Mouse (Mus musculus) intestine, embryonic 15.5 days (tissue): Measurements from ENCODE around the gene Dnaja1. TPM values are rescaled to one million over a fixed set of nuclear protein-coding genes. Genes with fewer than 3 reads are reported as not detected.

Source experiments
- ATAC-seq: fragments of 200-750 bp; cut with Nextera tagmentation; 2 replicates; pipeline ENCODE4 v1.8.0; 2017; ENCODE audit warnings: moderate TSS enrichment, moderate library complexity
- H3K27ac ChIP-seq: fragments of 300-500 bp; sonication (generic); 2 replicates; pipeline ENCODE4 v1.5.1; 2015; ENCODE audit warnings: mild to moderate bottlenecking, inconsistent platforms
- H3K27me3 ChIP-seq: fragments of 300-500 bp; sonication (generic); replicated peaks from 2 replicates; pipeline ENCODE4 v1.6.1; 2015; ENCODE audit warnings: inconsistent platforms
- H3K36me3 ChIP-seq: fragments of 300-500 bp; sonication (generic); 2 replicates; pipeline ENCODE4 v1.6.1; 2015; ENCODE audit warnings: inconsistent platforms
- H3K4me1 ChIP-seq: fragments of 300-500 bp; sonication (generic); replicated peaks from 2 replicates; pipeline ENCODE4 v1.6.1; 2015; ENCODE audit warnings: inconsistent platforms
- H3K4me2 ChIP-seq: fragments of 300-500 bp; sonication (generic); replicated peaks from 2 replicates; pipeline ENCODE4 v1.6.1; 2015; ENCODE audit warnings: mild to moderate bottlenecking, inconsistent platforms
- H3K4me3 ChIP-seq: fragments of 300-500 bp; sonication (generic); replicated peaks from 2 replicates; pipeline ENCODE4 v1.5.1; 2015; ENCODE audit warnings: inconsistent platforms
- H3K9ac ChIP-seq: fragments of 300-500 bp; sonication (generic); 2 replicates; pipeline ENCODE4 v1.6.1; 2015; ENCODE audit warnings: inconsistent platforms
- H3K9me3 ChIP-seq: fragments of 300-500 bp; sonication (generic); 2 replicates; pipeline ENCODE4 v1.6.1; 2016; ENCODE audit warnings: inconsistent platforms
- WGBS: fragments of 180-500 bp; shearing (Covaris S2); methylation state at CpG from one replicate; pipeline ENCODE4 v1.1.7; 2015; 5-methylcytosine and 5-hydroxymethylcytosine counted together
- polyA plus RNA-seq: library from polyadenylated mRNA; unstranded; fragments of >200 nt; fragmentation: Nextera tagmentation; extraction: Ambion mirVana; gene quantifications from 2 replicates; pipeline ENCODE4 v1.2.1, GENCODE M21; 2015

The Dnaja1 gene
- polyA plus RNA-seq, 1 experiment from 2014 or later, result 379 TPM

DNA sequence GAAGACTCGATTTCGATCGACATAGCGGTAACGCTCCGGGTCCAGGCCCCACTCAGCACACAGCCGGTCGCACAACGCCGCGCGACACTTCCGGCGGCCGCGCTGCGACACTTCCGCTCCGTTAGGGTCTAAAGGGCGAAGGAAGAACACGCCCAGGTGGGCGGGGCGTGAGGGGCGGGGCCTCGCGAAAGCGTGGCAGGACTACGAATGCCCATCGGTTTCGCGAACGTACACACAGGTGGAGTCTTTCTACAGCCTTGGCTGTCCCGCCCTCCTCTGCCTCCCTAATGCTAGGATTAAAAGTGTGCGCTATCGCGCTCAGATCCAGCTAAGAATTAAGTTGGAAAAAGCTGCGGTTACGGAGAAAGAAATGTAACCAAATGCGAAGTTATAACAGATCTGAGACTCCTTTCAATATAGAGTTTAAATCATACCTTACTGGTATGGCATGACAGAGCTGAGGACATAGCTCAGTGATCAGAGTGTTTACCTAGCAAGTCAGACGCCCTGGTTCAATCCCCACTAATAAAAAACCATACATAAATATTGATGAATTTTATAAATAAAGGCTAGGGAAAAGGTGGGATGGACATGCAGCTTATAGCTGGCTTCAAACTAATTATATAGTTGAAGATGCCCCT lies 36.0 kb downstream of the Dnaja1 start, which contains the start of gene Smu1:
TSS of gene Smu1 (minus strand) at position 144 of the 641 bp plus-strand sequence.
- WGBS, result under 1% methylated on average over 40 of the region's 40 CpGs
- no peaks in the 10 kb centered on the region for H3K9me3 ChIP-seq
- peaks cover 7% of the 10 kb centered on the region for H3K36me3 ChIP-seq
- H3K27me3 ChIP-seq, result no peaks in the 10 kb centered on the region
- H3K9ac ChIP-seq, result peak within 1 kb of the TSS; percentile 90
- H3K4me1 ChIP-seq, result 0 out of 2 replicates have a peak, but pooled peaks cover 2% of the 10 kb centered on the region
- H3K27ac ChIP-seq, result peak within 1 kb of the TSS; percentile 68
- peak within 1 kb of the TSS; percentile 96 for H3K4me3 ChIP-seq
- ATAC-seq, result peak; percentile 99
- H3K4me2 ChIP-seq, result peak within 1 kb of the TSS; percentile 65

DNA sequence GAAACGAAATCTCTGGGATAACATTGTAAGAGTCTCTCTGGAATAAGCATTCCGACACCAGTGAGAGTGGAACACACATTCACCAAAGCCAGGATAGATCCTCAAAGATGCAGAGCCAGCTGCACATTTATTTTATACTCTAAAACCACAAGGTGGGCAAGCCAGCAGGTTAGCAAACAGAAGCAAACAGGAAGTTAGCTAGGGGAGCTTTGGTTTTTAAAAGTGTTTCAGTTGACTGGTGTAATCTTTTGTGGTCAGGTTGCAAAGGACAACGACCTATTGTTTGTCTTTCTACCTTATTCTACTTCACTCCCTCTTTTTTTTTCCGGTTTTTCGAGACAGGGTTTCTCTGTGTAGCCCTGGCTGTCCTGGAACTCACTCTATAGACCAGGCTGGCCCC lies 37.9 kb downstream of the Dnaja1 start:
- 52% methylated on average over 5 of the region's 5 CpGs for WGBS
- 0 out of 2 replicates have a peak, but pooled peaks cover 3% of the 10 kb centered on the region for H3K27me3 ChIP-seq
- ATAC-seq, result no peak

DNA sequence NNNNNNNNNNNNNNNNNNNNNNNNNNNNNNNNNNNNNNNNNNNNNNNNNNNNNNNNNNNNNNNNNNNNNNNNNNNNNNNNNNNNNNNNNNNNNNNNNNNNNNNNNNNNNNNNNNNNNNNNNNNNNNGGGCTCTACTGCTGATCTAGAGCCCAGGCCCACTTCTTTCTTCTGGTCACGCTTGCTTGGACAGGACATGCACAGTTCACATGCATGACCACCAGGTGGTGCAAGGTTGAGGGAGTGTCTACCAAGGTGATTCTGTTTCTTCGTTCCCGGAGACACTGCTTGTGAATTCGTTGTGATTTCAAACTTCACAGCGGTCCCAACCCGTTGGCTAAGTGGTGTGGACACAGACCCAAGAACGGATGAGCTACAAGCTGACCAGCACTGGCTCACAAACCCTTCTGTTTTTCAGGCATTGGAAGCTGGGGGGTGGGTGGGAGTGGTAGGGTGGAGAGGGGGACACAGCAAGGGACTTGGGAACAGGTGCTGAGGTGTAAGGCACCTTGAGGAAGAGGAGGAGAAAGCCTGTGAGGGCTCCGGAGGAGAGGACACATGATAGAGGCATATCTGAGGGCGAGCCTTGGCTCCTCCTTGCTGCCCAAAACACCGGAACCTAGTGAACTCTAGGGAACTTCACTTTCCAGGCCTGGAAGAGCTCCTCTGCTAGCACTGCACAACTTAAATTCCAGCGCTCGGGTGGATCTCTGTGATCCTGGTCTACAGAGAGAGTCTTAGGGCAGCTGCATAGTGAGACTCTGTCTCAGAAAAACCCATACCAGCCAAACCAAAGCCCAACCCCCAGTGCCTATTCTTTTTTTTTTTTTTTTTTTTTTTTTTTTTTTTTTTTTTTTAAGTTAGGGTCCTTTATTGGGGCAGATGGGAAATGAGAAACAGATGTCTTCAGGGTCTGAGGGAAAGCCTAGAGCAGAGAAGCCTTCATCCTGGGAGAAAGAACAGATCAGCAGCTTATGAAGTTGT lies 52.6 kb downstream of the Dnaja1 start:
- Histone ChIP-seq H3K9ac (no peak overlapping the region), H3K4me3 (no peak overlapping the region)
- 19% methylated on average over 12 of the region's 12 CpGs for WGBS

More for the DNA sequence above, 37.9 kb downstream of the Dnaja1 start:
- Histone ChIP-seq H3K36me3 (no peaks in the 10 kb centered on the region), H3K4me1 (0 out of 2 replicates have a peak, but pooled peaks cover 2% of the 10 kb centered on the region), H3K9ac (no peak overlapping the region), H3K9me3 (no peaks in the 10 kb centered on the region), H3K4me2 (no peak overlapping the region), H3K4me3 (no peak overlapping the region), H3K27ac (no peak overlapping the region)

DNA sequence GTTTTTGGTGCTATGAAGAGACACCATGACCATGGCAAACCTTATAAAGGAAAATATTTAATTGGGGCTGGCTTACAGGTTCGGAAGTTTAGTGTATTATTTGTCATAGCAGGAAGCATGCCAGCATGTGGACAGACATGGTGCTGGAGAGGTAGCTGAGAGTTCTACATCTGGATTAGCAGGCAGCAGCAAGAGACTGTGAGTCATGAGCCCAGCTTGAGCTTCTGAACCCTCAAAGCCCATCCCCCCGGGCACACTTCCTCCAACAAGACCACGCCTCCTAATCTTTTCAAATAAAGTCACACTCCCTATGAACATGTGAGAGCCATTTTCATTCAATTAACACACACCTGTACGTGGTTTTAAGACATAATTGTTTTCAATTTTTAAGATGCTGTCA lies 54.5 kb downstream of the Dnaja1 start:
- H3K4me2 ChIP-seq, result no peak overlapping the region
- no peak overlapping the region for H3K9ac ChIP-seq
- peaks cover 7% of the 10 kb centered on the region for H3K4me1 ChIP-seq
- H3K27me3 ChIP-seq, result no peaks in the 10 kb centered on the region
- no peaks in the 10 kb centered on the region for H3K36me3 ChIP-seq
- 74% methylated on average over 4 of the region's 4 CpGs for WGBS
- ATAC-seq, result no peak
- no peak overlapping the region for H3K4me3 ChIP-seq
- H3K9me3 ChIP-seq, result no peaks in the 10 kb centered on the region
- H3K27ac ChIP-seq, result no peak overlapping the region

More for the DNA sequence above, 52.6 kb downstream of the Dnaja1 start:
- Histone ChIP-seq H3K27me3 (no peaks in the 10 kb centered on the region), H3K27ac (peak overlapping the region; percentile 49), H3K36me3 (no peaks in the 10 kb centered on the region), H3K4me2 (peak overlapping the region; percentile 49), H3K4me1 (peaks cover 4% of the 10 kb centered on the region; the same call in 1 of the 2 replicates), H3K9me3 (no peaks in the 10 kb centered on the region)
- ATAC-seq, result peak; percentile 60

DNA sequence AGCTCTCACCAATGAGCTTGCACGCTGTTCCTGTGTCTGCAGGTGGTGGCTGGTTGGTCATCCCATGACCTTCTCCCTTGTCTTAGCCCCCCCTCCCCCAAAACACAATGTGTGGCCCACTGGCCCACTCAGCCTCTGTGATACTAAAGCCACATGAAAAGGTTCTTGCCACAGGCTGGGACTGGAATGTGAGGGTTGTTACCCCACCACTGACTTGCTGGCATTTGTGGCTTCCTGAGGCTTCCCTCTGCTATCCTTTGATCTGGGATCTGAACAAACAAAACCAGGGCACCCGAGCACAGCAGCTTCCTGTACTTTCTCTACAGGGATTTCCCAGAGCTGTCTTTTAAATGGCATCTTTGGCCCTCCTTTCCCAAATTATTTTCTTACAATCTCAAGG lies 55.2 kb downstream of the Dnaja1 start:
- Histone ChIP-seq H3K9ac (no peak overlapping the region), H3K27ac (no peak overlapping the region), H3K27me3 (no peaks in the 10 kb centered on the region), H3K36me3 (no peaks in the 10 kb centered on the region), H3K9me3 (no peaks in the 10 kb centered on the region), H3K4me2 (no peak overlapping the region), H3K4me3 (no peak overlapping the region), H3K4me1 (peaks cover 9% of the 10 kb centered on the region)
- WGBS, result 36% methylated on average over 2 of the region's 2 CpGs
- no peak for ATAC-seq

DNA sequence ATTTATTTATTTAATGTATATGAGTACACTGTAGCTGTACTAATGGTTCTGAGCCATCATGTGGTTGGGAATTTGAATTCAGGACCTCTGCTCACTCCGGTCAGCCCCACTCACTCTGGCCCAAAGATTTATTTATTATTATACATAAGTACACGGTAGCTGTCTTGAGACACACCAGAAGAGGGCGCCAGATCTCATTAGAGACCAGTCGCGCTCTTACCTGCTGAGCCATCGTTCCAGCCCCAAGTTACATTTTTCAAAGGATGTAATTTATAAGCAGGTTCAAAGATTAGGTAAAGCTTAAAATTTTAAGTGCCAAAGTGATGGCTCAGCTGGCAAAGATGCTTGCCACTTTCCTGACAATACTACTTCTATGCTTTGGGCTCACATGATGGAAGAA lies 56.7 kb downstream of the Dnaja1 start:
- Histone ChIP-seq H3K4me3 (no peak overlapping the region), H3K4me2 (no peak overlapping the region), H3K27me3 (no peaks in the 10 kb centered on the region), H3K4me1 (peaks cover 11% of the 10 kb centered on the region), H3K9me3 (no peaks in the 10 kb centered on the region), H3K36me3 (no peaks in the 10 kb centered on the region), H3K9ac (no peak overlapping the region), H3K27ac (no peak overlapping the region)
- no peak for ATAC-seq
- 81% methylated on average over 6 of the region's 6 CpGs for WGBS

DNA sequence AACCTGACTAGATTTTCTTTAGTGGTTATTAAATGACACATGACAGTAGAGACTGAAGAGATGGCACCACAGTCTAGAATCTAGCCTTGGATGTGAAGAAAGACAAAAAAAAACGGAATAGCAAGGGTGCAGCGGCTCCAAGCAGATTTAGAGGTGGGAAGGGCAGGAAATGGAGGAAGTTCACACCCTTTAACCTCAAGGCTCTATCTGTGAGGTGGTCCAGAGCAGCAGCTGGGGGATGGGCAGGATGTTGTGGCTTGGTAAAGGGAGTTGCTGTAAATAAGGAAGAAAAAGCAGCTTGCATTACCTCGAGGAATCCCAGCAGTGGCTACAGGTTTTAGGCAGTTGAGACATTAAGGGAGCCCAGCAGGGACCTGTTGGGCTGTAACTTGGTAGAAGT lies 59.2 kb downstream of the Dnaja1 start:
- Histone ChIP-seq H3K27me3 (no peaks in the 10 kb centered on the region), H3K9me3 (no peaks in the 10 kb centered on the region), H3K4me3 (no peak overlapping the region), H3K36me3 (no peaks in the 10 kb centered on the region), H3K4me2 (no peak overlapping the region), H3K9ac (no peak overlapping the region), H3K4me1 (peaks cover 7% of the 10 kb centered on the region), H3K27ac (no peak overlapping the region)
- WGBS, result 20% methylated on average over 3 of the region's 3 CpGs
- no peak for ATAC-seq

DNA sequence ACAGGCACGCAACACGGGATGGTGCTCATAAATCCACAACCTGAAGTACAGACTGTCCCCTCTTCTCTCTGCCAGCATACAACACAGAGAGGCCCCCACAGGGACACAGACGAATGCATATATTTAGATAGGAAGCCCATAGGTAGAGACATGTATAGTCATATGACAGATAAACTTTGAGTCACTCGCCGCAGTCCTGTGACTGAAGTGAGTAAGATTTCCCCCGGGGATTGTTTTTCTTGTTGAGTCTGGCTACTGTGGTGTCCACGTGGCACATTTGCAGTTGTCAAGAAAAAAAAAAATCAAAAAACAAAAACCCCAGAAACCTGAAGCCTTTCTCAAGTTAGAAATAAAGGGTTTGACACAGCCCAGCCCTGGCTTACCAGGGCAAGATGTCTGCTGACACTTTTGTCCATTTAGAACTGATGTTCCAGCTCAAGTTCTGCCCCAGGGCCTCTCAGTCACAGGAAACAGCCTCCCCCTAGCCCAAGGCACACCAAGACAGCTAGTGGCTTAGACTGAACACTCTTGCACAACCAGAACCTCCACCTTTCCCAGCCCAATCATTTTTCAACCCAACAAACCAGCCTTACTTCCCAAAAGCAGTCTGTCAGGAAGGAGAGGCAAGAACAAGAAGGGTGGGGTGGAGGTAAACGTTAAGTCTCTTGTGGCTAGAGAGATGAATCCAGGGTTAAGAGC lies 60.0 kb downstream of the Dnaja1 start:
- H3K4me2 ChIP-seq, result no peak overlapping the region
- no peak overlapping the region for H3K4me3 ChIP-seq
- no peak for ATAC-seq
- WGBS, result 39% methylated on average over 8 of the region's 8 CpGs
- H3K36me3 ChIP-seq, result no peaks in the 10 kb centered on the region
- no peak overlapping the region for H3K27ac ChIP-seq
- H3K9me3 ChIP-seq, result no peaks in the 10 kb centered on the region
- H3K4me1 ChIP-seq, result peaks cover 7% of the 10 kb centered on the region
- no peaks in the 10 kb centered on the region; the same call in 1 of the 2 replicates for H3K27me3 ChIP-seq
- H3K9ac ChIP-seq, result no peak overlapping the region

DNA sequence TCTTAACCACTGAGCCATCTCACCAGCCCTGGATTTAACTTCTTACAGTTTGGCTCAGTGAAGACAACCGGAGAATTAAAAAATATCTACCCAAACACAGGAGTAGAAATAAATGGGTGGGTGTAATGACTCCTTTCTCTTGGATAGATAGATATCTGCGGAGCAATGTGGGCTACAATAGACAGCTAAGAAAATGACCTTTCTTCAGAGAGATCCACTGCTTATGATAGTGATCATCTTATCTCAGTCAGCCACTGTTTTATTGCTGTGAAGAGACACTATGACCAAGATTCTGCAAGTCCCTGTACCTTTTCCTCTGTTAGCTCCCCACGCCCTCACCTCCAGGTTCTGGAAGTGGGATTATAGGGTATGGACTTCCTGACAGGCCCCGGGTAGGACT lies 61.1 kb downstream of the Dnaja1 start:
- no peak overlapping the region for H3K4me3 ChIP-seq
- peaks cover 7% of the 10 kb centered on the region for H3K4me1 ChIP-seq
- H3K27me3 ChIP-seq, result no peaks in the 10 kb centered on the region; the same call in 1 of the 2 replicates
- no peak for ATAC-seq
- no peak overlapping the region for H3K27ac ChIP-seq
- 86% methylated on average over 4 of the region's 4 CpGs for WGBS
- no peak overlapping the region for H3K9ac ChIP-seq
- H3K9me3 ChIP-seq, result no peaks in the 10 kb centered on the region
- no peak overlapping the region for H3K4me2 ChIP-seq
- no peaks in the 10 kb centered on the region for H3K36me3 ChIP-seq

DNA sequence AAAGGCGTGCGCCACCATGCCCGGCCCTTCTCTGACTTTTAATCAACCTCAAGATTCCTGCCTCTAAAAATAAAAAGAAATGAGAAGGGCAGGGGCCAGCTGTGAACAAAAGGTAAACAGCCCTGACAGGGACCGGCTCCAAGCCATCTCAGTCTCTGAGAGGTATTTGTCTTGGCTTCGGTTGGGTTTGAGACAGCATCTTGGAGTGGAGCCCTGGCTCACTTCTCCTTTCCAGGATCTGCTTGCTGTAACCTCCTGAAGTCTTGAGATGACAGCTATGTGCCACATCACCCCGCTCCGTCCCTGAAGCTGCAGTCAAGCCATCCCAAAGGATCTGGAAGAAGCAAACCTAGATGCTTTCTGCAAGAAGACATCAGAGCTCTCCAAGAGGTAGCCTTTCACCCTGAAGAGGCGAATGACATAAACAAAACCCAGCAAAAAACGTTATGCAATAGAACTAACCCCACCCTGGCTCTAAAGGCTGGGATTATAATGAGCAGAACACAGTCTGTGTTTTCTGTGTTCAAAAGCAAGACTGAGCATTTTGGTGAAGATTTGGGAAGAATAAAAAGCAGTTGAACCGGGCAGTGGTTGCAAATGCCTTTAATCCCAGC lies 62.7 kb downstream of the Dnaja1 start:
- no peak for ATAC-seq
- Histone ChIP-seq H3K36me3 (no peaks in the 10 kb centered on the region), H3K9ac (no peak overlapping the region), H3K27ac (no peak overlapping the region), H3K27me3 (no peaks in the 10 kb centered on the region; the same call in 1 of the 2 replicates), H3K4me3 (no peak overlapping the region), H3K4me1 (peaks cover 7% of the 10 kb centered on the region), H3K4me2 (no peak overlapping the region), H3K9me3 (no peaks in the 10 kb centered on the region)
- 66% methylated on average over 10 of the region's 10 CpGs for WGBS

DNA sequence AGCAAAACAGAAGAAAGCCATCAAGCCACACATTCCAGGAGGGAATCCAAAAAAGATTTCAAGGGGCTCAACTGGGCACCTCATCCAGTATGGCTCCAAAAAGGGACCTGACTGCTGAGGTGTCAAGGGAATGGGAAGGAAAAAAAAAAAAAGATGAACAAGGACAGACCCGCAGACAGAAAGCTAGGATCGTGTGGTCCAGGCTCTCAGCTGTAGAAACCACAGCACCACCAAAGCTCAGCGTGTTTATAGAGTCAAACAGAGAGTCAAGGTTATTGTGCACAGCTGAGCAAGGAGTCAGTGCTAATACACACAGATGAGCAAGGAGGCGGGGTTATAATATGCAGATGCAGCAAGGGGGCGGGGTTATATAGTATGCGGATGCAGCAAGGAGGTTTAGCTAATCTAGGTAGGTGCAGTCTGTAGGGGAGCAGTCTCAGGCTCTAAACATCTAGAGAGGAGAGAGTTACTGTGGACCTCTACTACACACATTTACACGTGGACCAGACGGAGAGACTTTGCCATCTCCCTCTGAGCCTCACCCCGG lies 63.7 kb downstream of the Dnaja1 start:
- no peak overlapping the region for H3K27ac ChIP-seq
- no peaks in the 10 kb centered on the region for H3K9me3 ChIP-seq
- H3K4me2 ChIP-seq, result no peak overlapping the region
- WGBS, result 75% methylated on average over 9 of the region's 9 CpGs
- H3K4me3 ChIP-seq, result no peak overlapping the region
- H3K4me1 ChIP-seq, result peaks cover 7% of the 10 kb centered on the region
- H3K9ac ChIP-seq, result no peak overlapping the region
- H3K36me3 ChIP-seq, result no peaks in the 10 kb centered on the region
- no peaks in the 10 kb centered on the region; the same call in 1 of the 2 replicates for H3K27me3 ChIP-seq
- no peak for ATAC-seq
